Mouse (Mus musculus) brain, embryonic 14.5 days (tissue): Measurements from ENCODE around the gene Ngef.

Source experiments
- CTCF ChIP-seq: fragments of 200-500 bp; IDR thresholded peaks from 2 replicates; pipeline ENCODE4 v1.5.1; 2012; ENCODE audit warnings: inconsistent platforms, mild to moderate bottlenecking, moderate library complexity, borderline replicate concordance; ENCODE audit not compliant: insufficient read depth, insufficient read length; ENCODE audit errors: extremely low read depth
- POLR2A ChIP-seq: fragments of 200-500 bp; IDR thresholded peaks from 2 replicates; pipeline ENCODE4 v1.6.1; 2012; ENCODE audit warnings: mild to moderate bottlenecking, inconsistent platforms, borderline replicate concordance; ENCODE audit not compliant: poor library complexity, insufficient read depth, insufficient read length, severe bottlenecking; ENCODE audit errors: extremely low read depth

DNA sequence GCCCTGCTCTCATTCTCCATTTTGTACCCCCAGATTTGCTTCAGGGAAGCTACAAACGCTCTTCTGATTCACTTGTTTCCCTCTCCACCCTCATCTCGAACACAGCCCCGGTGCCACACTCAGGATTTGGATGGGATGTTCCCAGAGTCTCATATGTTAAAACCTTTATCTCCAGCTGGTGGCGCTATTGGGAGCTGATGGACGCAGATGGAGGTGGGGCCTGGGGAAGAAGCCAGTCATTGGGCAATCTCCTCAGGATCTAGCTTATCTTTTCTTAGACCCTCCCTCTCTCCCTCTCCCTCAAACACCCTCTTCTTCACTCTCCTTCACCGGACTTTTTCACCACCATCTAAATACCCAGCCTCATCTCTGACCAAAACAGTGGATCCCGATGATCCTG is 32.1 kb downstream of the Ngef start:
- TF ChIP-seq POLR2A (no peak), CTCF (peak; percentile 41; the same call in 1 of the 2 replicates)
